Mouse (Mus musculus) E14TG2a.4 (cell line): ENCODE results near the gene Mylk4.

Experiments used
- CTCF ChIP-seq: conservative IDR thresholded peaks from 2 replicates; pipeline ENCODE4 v1.5.1; 2014; ENCODE audit warnings: low read length
- POU5F1 ChIP-seq: IDR thresholded peaks from 2 replicates; pipeline ENCODE4 v1.6.1; 2014; ENCODE audit warnings: low read length, borderline replicate concordance

GRCm38 (mm10) chr13:32693886-32694455 is 89.8 kb downstream of the Mylk4 start:
- TF ChIP-seq CTCF (no peak), POU5F1 (no peak)
